Comparison of ENCODE assay signal across 10 mouse cellular contexts in the genomic region with DNA sequence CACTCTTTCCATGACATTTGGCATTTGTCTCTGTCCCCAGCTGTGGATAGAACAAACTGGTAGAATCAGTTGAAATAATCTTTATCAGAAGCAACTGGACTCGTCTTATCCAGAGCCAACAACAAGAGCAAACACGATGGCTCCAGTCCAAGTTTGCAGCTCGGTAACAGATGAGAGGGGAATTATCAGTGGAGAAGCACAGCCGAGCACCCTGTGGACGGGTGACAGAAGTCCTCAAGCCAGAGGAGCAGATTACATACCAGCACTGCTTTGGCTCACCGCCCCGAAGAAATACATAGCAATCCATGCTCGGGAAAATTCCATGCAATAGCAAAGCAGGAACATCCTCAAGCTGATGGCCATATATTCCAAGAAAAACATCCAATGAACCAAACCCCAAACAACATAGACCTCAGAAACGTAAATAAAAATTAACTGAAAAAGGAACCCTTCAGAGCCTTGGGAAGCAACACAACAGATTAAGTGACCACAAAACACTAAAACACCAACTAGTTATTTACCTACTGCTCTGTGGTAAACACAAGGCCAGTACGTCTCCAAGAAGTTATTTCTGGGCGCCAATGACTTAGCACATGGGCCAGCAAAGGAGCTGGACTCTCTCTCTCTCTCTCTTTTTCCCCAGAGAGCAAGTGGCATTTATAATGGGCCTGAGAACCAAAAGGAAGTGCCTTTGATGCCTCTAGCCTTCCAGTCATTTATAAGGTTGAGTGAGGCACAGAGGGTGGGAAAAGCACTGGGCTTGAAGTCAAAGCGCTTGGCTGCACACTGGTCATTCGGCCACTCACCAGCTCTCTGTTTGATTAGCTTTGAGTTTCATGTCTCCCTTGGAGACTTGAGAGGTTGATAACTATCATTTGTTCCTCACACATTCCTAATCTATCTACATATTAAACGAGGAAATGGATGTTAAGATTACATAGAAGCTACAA.
DNase-seq lines count a peak whose midpoint lies in the region; ATAC-seq lines count a peak whose summit lies in the region.
"Had no signal": no experiment of that assay in that cellular context is flagged by ENCODE, and none has a peak within 500 bp of the region (broad histone marks: within the 10 kb centered on the region; RNA-seq: fewer than 3 reads in every experiment).

No protein-coding gene starts in this region.

- no peaks in the 10 kb centered on the region for H3K27me3 ChIP-seq in heart, embryonic 12.5 days (replicated peaks)
- H3K27me3 ChIP-seq in hindbrain, embryonic 12.5 days, result no peaks in the 10 kb centered on the region
- H3K27me3 ChIP-seq: heart, embryonic 13.5 days; liver, embryonic 15.5 days had no signal

- H3K4me1 ChIP-seq in heart, embryonic 12.5 days (replicated peaks), result peaks cover 16% of the 10 kb centered on the region; the same call in 1 of the 2 replicates
- H3K4me1 ChIP-seq in hindbrain, embryonic 12.5 days, result no peaks in the 10 kb centered on the region
- H3K4me1 ChIP-seq: liver, embryonic 15.5 days had no signal

- H3K27ac ChIP-seq in heart, embryonic 12.5 days (ENCODE audit: poor library complexity, severe bottlenecking), result no peak overlapping the region
- H3K27ac ChIP-seq in hindbrain, embryonic 12.5 days, result no peak overlapping the region
- H3K27ac ChIP-seq: heart, embryonic 13.5 days; liver, embryonic 15.5 days had no signal

- no peak for ATAC-seq in heart, embryonic 12.5 days (ENCODE audit: insufficient number of reproducible peaks, low FRiP score)
- ATAC-seq in erythroblast, adult 5-6 weeks (replicated peaks; ENCODE audit: low FRiP score, poor library complexity, severe bottlenecking), result no peak
- no peak for ATAC-seq in hindbrain, embryonic 12.5 days (ENCODE audit: low FRiP score)

- peak; percentile 96 for DNase-seq in heart, adult 11 months
- peak; percentile 17 for DNase-seq in adipocyte (ENCODE audit: low spot score)
- peak; percentile 26 for DNase-seq in gastrocnemius, postnatal 10 days
- peak; percentile 16 to 20 for DNase-seq in kidney, postnatal 36 days
- no peak for DNase-seq in layer of hippocampus, adult 11-12 months (ENCODE audit: low spot score)

- H3K9me3 ChIP-seq in heart, embryonic 12.5 days (replicated peaks), result no peaks in the 10 kb centered on the region
- H3K9me3 ChIP-seq in hindbrain, embryonic 12.5 days (replicated peaks), result no peaks in the 10 kb centered on the region
- H3K9me3 ChIP-seq: heart, embryonic 13.5 days; liver, embryonic 15.5 days had no signal

- WGBS in heart, embryonic 12.5 days, result 47% methylated on average over 14 of the region's 14 CpGs
- WGBS in hindbrain, embryonic 12.5 days, result 82% methylated on average over 14 of the region's 14 CpGs

- H3K4me2 ChIP-seq in heart, embryonic 12.5 days, result no peak overlapping the region
- H3K4me2 ChIP-seq in hindbrain, embryonic 12.5 days (replicated peaks), result no peak overlapping the region
- H3K4me2 ChIP-seq: heart, embryonic 13.5 days; liver, embryonic 15.5 days had no signal

- H3K4me3 ChIP-seq in heart, embryonic 12.5 days, result no peak overlapping the region
- H3K4me3 ChIP-seq in hindbrain, embryonic 12.5 days, result no peak overlapping the region
- H3K4me3 ChIP-seq: heart, embryonic 13.5 days; liver, embryonic 15.5 days had no signal

- H3K36me3 ChIP-seq in heart, embryonic 12.5 days, result no peaks in the 10 kb centered on the region
- H3K36me3 ChIP-seq in hindbrain, embryonic 12.5 days, result no peaks in the 10 kb centered on the region
- H3K36me3 ChIP-seq: heart, embryonic 13.5 days; liver, embryonic 15.5 days had no signal

- no peak overlapping the region for H3K9ac ChIP-seq in heart, embryonic 12.5 days
- no peak overlapping the region for H3K9ac ChIP-seq in hindbrain, embryonic 12.5 days
- H3K9ac ChIP-seq: heart, embryonic 13.5 days; liver, embryonic 15.5 days had no signal
